Mouse (Mus musculus) heart, embryonic 13.5 days (tissue): ENCODE measurements around the gene Usp26. TPM values are rescaled to one million over a fixed set of nuclear protein-coding genes. Genes with fewer than 3 reads are reported as not detected.

Source experiments
- ATAC-seq: fragments of 200-750 bp; cut with Nextera tagmentation; 2 replicates; pipeline ENCODE4 v1.8.0; 2017; ENCODE audit warnings: moderate TSS enrichment; ENCODE audit not compliant: insufficient number of reproducible peaks, low FRiP score, low TSS enrichment; ENCODE audit errors: extremely low read depth
- H3K27ac ChIP-seq: fragments of 300-500 bp; sonication (generic); replicated peaks from 2 replicates; pipeline ENCODE4 v1.5.1; 2015; ENCODE audit warnings: moderate library complexity, mild to moderate bottlenecking, inconsistent platforms
- H3K27me3 ChIP-seq: fragments of 300-500 bp; sonication (generic); replicated peaks from 2 replicates; pipeline ENCODE4 v1.6.1; 2015; ENCODE audit warnings: mild to moderate bottlenecking, inconsistent platforms
- H3K36me3 ChIP-seq: fragments of 300-500 bp; sonication (generic); 2 replicates; pipeline ENCODE4 v1.6.1; 2015; ENCODE audit warnings: mild to moderate bottlenecking, inconsistent platforms
- H3K4me1 ChIP-seq: fragments of 300-500 bp; sonication (generic); 2 replicates; pipeline ENCODE4 v1.6.1; 2015; ENCODE audit warnings: inconsistent platforms
- H3K4me2 ChIP-seq: fragments of 300-500 bp; sonication (generic); 2 replicates; pipeline ENCODE4 v1.6.1; 2015; ENCODE audit warnings: inconsistent platforms, mild to moderate bottlenecking, moderate library complexity
- H3K4me3 ChIP-seq: fragments of 300-500 bp; sonication (generic); 2 replicates; pipeline ENCODE4 v1.5.1; 2015; ENCODE audit warnings: moderate library complexity, mild to moderate bottlenecking, inconsistent platforms
- H3K9ac ChIP-seq: fragments of 300-500 bp; sonication (generic); 2 replicates; pipeline ENCODE4 v1.6.1; 2015; ENCODE audit warnings: inconsistent platforms, mild to moderate bottlenecking, moderate library complexity
- H3K9me3 ChIP-seq: fragments of 300-500 bp; sonication (generic); 2 replicates; pipeline ENCODE4 v1.6.1; 2016; ENCODE audit warnings: inconsistent platforms
- WGBS: fragments of 180-500 bp; shearing (Covaris S2); methylation state at CpG from one replicate; pipeline ENCODE4 v1.1.7; 2015; ENCODE audit warnings: mixed read lengths; 5-methylcytosine and 5-hydroxymethylcytosine counted together
- polyA plus RNA-seq: library from polyadenylated mRNA; unstranded; fragments of >200 nt; fragmentation: Nextera tagmentation; extraction: Ambion mirVana; gene quantifications from 2 replicates; pipeline ENCODE4 v1.2.1, GENCODE M21; 2015

Gene Usp26
- 0.03 TPM in 1 of 2 replicates, not detected in the other for polyA plus RNA-seq

DNA sequence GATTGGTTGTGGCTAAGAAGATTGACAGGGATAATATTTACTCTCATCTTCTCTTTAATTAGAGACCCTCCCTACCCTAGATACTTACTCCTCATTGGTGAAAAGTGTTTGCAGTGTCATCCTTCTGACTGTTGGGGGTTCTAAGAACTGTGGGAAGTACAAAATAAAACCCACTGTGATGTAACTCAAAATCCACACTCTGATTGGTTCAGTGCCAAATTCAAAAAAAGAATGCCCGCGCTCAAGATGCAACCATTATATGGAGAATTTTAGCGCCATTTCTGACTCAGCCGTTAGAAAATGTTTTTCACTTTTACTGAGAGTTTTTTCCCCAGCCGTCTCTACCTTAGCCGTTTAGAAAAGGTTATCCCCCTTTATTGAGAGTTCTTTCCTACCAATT, at the start of gene Usp26:
Gene Usp26, minus strand, starts transcription at position 101 of the 400 bp plus-strand sequence.
- Histone ChIP-seq H3K9me3 (peaks cover 6% of the 10 kb centered on the region; the same call in 1 of the 2 replicates), H3K4me3 (no peak within 1 kb of the TSS), H3K4me2 (no peak within 1 kb of the TSS), H3K36me3 (no peaks in the 10 kb centered on the region), H3K9ac (no peak within 1 kb of the TSS), H3K27ac (no peak within 1 kb of the TSS), H3K27me3 (no peaks in the 10 kb centered on the region), H3K4me1 (no peaks in the 10 kb centered on the region)
- ATAC-seq = no peak
- WGBS = 78% methylated on average over 6 of the region's 6 CpGs

DNA sequence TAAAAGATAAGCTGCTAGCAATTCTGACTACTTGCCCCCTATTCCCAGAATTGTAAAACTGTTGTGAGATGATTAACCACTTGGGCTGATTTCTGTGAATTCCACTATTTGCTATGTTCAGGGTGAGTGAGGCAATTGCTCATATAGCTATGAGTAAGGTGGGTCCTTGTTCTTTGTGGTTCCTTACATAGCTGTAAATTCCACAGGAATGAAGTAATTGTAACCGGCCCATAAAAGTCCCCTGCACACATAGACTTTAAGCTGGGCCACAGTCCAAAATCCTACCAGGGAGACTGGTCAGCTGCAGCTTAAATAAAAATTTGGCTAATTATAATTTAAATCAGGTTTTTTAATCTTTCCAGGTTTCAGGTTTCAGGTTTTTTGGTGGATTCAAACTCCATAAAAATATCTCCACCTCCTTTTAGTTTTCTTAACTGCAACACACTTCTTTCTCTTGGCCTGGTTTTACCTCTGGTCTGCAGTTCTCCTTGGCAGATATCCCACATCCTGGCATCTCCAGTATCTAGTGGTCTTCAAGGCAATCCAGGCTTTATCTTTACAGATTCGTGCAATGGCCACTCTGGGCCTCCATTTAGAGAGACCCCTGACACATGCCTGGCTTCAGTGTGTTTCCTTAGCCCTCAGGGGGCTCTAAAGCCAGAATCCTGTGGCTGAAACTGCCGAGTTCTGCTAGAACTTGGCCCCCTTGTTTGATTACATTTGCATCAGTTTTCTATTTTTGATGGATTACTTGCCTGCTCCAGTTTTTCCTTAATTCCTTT, 13.6 kb upstream of the Usp26 start:
- 21% methylated on average over 3 of the region's 3 CpGs for WGBS
- H3K4me2 ChIP-seq = no peak overlapping the region
- no peaks in the 10 kb centered on the region for H3K27me3 ChIP-seq
- H3K9me3 ChIP-seq = no peaks in the 10 kb centered on the region
- H3K9ac ChIP-seq = no peak overlapping the region
- ATAC-seq = no peak
- H3K4me3 ChIP-seq = no peak overlapping the region
- H3K36me3 ChIP-seq = no peaks in the 10 kb centered on the region
- peak overlapping the region; percentile 56 for H3K27ac ChIP-seq
- H3K4me1 ChIP-seq = peaks cover 3% of the 10 kb centered on the region

DNA sequence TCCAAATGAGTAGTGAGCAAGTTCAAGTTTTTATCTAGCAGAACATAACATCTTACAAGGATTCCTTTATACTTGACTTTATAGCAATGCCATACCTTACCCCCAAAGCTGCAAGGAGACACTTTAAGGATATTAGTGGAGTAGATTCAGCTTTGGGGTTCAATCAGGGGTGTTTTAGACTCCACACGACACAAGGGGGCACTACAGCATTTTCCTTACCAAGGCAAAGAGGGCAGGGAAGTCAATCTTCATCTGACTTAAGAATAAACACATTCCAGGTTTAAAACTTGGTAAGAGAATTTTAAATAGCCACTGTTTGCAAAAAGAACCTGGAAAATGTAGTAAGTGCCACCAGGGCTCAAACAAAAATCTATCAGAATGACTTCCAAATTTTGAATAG, 33.6 kb downstream of the Usp26 start:
- WGBS = 0% methylated on average over 1 of the region's 1 CpGs
- H3K9ac ChIP-seq = no peak overlapping the region
- H3K4me2 ChIP-seq = no peak overlapping the region
- 0 out of 2 replicates have a peak, but pooled peaks cover 5% of the 10 kb centered on the region for H3K27me3 ChIP-seq
- no peak overlapping the region for H3K27ac ChIP-seq
- H3K4me3 ChIP-seq = no peak overlapping the region
- H3K36me3 ChIP-seq = no peaks in the 10 kb centered on the region
- ATAC-seq = no peak
- no peaks in the 10 kb centered on the region for H3K9me3 ChIP-seq
- H3K4me1 ChIP-seq = no peaks in the 10 kb centered on the region

DNA sequence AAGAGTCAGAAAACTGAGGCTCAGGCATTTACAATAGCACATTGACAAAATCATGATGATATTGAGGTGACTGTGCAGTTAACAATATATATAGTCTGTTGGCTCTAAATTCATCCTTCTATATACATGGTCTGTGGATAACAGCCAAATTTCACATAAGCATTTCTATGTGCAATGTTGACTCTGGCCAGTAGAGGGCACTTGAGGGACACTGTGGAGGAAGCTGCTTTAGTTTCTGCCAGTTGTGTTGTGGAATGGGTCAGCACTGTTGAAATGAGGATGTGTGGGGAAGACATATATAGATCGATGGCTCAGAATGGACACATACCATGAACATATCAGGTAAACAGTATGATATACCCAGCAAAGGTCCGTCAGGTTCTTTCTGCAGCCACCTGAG, 64.6 kb downstream of the Usp26 start:
- no peak overlapping the region for H3K27ac ChIP-seq
- H3K4me3 ChIP-seq = no peak overlapping the region
- no peaks in the 10 kb centered on the region for H3K36me3 ChIP-seq
- no peak overlapping the region for H3K9ac ChIP-seq
- 59% methylated on average over 2 of the region's 2 CpGs for WGBS
- H3K4me2 ChIP-seq = no peak overlapping the region
- no peaks in the 10 kb centered on the region for H3K9me3 ChIP-seq
- H3K27me3 ChIP-seq = no peaks in the 10 kb centered on the region
- no peak for ATAC-seq
- no peaks in the 10 kb centered on the region for H3K4me1 ChIP-seq

DNA sequence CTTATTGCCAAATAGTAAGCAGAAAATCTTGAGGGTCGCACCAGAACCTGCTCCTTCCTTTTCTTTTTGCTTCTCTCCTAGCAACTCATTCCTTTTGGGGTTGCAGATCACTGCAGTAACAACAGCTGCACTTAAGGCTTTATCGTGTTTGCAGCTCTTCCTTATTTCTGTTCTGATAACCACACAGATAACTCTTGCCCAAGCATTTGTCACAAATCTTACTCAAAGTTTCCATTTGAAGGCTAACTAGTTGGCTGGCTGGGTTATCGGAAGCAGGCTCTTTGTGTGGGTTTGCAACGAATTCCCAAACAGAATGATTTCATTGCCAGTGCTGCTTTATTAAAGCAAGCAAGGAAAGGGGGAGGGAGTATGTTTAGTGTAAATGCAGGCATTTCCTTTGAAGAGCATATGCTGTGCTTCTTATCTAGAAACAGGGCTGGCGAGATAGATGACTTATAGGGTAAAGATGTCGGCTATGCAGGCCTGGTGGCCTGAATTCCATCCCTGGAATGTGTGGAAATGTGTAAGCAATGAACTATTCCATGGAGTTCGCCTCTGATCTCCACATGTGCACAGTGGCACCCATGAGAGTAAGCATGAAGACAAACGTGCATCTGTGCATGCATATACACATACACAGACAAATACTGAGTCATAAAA, 86.8 kb downstream of the Usp26 start:
- Histone ChIP-seq H3K27me3 (no peaks in the 10 kb centered on the region), H3K4me1 (peaks cover 11% of the 10 kb centered on the region), H3K27ac (peak overlapping the region; percentile 32; the same call in 1 of the 2 replicates), H3K4me2 (no peak overlapping the region), H3K9me3 (no peaks in the 10 kb centered on the region), H3K4me3 (no peak overlapping the region), H3K36me3 (no peaks in the 10 kb centered on the region), H3K9ac (no peak overlapping the region)
- WGBS = 24% methylated on average over 8 of the region's 8 CpGs
- ATAC-seq = no peak

DNA sequence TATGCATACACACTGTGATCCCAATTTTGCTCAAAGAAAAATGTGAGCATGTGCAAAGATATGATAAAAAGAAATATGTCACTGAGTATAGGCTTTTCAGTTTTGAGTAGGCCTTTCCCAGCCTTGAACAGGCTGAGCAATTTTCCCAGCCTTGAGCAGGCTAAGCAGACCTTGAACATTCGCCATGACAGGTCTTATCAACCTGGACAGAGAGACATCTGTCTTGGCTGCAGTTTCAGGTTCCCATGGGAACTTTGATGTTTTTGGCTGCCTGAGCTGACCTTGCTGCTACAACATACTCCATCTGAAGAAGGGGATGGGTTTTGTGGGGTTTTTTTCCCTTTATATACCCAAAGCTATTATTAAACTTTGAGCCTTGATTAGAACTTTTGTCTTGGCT, 88.0 kb downstream of the Usp26 start:
- Histone ChIP-seq H3K9me3 (no peaks in the 10 kb centered on the region), H3K9ac (no peak overlapping the region), H3K27ac (no peak overlapping the region), H3K4me3 (no peak overlapping the region), H3K36me3 (no peaks in the 10 kb centered on the region), H3K4me2 (no peak overlapping the region), H3K27me3 (no peaks in the 10 kb centered on the region), H3K4me1 (peaks cover 11% of the 10 kb centered on the region)
- 42% methylated on average over 1 of the region's 1 CpGs for WGBS
- no peak for ATAC-seq

Other genes with a start within 250 kb of the Usp26 start
- 14.0 and 14.4 TPM in 2 replicates for gene Hs6st2, start 119.4 kb downstream of the Usp26 start, polyA plus RNA-seq
- not detected in 2 replicates for gene 1700080O16Rik, start 171.5 kb upstream of the Usp26 start, polyA plus RNA-seq